Mouse (Mus musculus): ENCODE data around the gene Nrap.

Gene Nrap

GRCm38 (mm10) chr19:56396669-56397621 lies 7.1 kb upstream of the Nrap start, which contains the start of gene Casp7:
Casp7 (plus strand) TSS chr19:56397129.
- peak; percentile 76 for DNase-seq (ENCODE audit: low read depth)

- no peak for DNase-seq (ENCODE audit: low read depth)
Observed at GRCm38 (mm10) chr19:56396227-56396626, 6.4 kb upstream of the Nrap start.

- DNase-seq (ENCODE audit: low read depth), result no peak
Observed at GRCm38 (mm10) chr19:56395183-56395935, 5.5 kb upstream of the Nrap start.

- no peak for DNase-seq (ENCODE audit: low read depth)
Observed at GRCm38 (mm10) chr19:56393311-56393866, 3.6 kb upstream of the Nrap start.

- no peak for DNase-seq (ENCODE audit: low read depth)
Observed at GRCm38 (mm10) chr19:56391307-56392046, 1.6 kb upstream of the Nrap start.

DNA sequence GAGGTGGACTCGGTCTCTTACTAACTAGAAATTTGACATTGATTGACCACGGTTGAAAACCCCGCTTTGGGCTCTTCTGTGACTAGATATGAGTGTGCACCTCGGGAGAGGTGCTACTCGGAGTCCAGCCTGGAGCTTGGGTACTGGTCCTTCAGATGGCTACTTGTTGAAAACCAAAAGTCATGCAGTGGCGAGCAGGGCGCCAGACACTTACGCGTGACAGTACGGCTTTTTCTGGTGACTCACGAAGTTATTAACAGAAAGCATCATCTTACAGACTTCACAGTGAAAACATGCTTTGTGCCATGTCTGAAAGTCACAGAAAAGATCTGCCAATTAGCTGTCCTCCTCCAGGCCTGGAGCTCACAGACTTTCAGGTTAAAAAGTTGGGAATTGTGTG lies 661 bp downstream of the Nrap start:
- no peak for DNase-seq (ENCODE audit: low read depth)

DNA sequence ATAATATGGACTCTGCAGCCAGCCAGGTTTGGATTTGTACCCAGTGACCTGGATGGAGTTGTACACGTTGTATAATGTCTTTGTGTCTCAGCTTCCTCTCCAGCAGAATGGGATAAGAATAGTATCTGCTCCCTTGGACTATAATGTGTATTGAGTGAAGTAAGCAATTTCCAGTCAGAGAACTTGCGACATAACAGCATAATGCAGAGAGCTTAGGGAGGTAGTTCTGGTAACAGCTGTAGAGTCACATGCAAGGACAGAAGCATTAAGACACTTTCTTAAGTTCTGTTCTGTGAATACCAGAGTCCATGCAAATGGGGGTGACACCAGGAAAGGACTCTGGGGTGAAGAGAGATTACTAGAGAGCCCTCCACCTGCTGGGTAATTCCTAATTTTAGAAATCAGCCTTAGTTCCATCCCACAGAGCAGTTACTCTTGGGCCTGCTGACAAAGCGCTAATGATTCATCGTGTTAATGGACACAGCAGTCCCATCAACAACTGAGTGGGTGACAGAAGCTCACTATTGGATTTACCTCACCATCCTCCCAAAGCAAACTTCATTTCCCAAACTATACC lies 2.0 kb downstream of the Nrap start:
- no peak for DNase-seq (ENCODE audit: low read depth)

- DNase-seq (ENCODE audit: low read depth), result no peak
Observed at GRCm38 (mm10) chr19:56386095-56386494, 3.7 kb downstream of the Nrap start.

- no peak for DNase-seq (ENCODE audit: low read depth)
Observed at GRCm38 (mm10) chr19:56385546-56385945, 4.3 kb downstream of the Nrap start.

- DNase-seq (ENCODE audit: low read depth), result no peak
Observed at GRCm38 (mm10) chr19:56381407-56381806, 8.4 kb downstream of the Nrap start.

DNA sequence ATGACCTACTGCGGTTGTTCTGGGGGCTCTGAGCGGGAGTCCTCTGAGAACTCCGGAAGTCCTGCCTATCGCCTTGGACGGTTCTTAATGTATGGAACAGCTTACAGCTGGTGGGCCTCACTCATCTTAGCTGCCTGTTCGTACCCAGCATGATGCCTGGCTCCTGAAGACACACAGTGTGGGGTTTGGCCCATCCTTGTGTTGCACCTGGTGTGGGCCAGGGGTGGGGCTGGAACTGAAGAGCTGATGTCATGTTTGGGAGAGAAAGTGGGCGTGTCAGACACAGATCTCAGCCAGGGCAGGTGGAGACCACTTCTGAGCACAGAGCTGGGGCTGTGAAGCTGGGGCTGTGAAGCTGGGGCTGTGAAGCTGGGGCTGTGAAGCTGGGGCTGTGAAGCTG lies 9.5 kb downstream of the Nrap start:
- no peak for DNase-seq (ENCODE audit: low read depth)

DNA sequence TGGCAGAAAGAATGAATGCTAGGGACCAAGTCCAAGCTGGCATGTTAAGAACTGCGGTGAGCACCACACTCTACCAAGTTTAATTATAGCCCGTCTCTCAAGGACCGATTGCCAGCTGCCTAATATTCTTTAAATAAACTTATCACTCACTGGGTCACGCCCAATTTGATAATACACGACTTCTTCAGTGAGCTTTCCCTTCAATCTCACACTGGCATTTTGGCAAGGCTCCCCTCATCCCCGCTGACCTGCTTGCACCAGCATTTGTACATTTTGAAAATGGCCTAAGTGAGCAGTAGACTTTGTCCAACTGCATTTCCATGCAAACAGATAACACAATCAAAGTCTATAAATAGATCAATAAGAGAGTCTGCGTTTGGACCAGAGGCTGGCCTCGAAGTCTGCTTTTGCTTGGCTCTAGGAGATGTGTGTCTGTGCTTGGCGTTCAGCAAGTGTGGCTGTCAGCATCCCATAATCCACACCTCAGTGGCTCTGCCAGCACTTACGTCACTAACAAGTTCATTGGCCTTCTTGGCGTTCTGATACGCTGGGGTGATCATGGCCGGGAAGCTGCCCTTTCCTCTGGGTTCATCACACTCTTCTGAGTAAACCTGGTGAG lies 11.2 kb downstream of the Nrap start:
- no peak for DNase-seq (ENCODE audit: low read depth)

- no peak for DNase-seq (ENCODE audit: low read depth)
Observed at GRCm38 (mm10) chr19:56378007-56378406, 11.8 kb downstream of the Nrap start.

- DNase-seq (ENCODE audit: low read depth), result peak; percentile 23
Observed at GRCm38 (mm10) chr19:56374011-56374410, 15.8 kb downstream of the Nrap start.

GRCm38 (mm10) chr19:56373246-56373645 lies 16.6 kb downstream of the Nrap start:
- DNase-seq (ENCODE audit: low read depth), result no peak

DNA sequence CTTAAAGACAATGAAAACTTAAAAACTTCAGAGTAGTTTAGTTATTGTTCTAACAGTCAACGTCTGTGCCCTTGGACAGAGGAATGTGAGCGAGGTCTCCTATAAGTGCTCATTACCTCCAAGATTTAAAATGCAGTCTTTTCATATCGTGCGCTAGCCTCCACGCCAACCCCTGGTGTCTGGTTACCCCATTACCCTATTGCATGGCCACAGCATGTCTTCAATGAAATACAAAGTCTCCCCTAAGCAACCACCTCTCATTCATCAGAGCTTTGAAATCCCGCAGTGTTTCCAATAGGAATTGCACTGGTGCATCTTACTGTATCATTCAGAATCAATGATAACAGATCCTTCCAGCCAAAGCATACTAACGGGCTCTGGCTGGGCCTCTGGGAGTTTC lies 17.6 kb downstream of the Nrap start:
- no peak for DNase-seq (ENCODE audit: low read depth)

DNA sequence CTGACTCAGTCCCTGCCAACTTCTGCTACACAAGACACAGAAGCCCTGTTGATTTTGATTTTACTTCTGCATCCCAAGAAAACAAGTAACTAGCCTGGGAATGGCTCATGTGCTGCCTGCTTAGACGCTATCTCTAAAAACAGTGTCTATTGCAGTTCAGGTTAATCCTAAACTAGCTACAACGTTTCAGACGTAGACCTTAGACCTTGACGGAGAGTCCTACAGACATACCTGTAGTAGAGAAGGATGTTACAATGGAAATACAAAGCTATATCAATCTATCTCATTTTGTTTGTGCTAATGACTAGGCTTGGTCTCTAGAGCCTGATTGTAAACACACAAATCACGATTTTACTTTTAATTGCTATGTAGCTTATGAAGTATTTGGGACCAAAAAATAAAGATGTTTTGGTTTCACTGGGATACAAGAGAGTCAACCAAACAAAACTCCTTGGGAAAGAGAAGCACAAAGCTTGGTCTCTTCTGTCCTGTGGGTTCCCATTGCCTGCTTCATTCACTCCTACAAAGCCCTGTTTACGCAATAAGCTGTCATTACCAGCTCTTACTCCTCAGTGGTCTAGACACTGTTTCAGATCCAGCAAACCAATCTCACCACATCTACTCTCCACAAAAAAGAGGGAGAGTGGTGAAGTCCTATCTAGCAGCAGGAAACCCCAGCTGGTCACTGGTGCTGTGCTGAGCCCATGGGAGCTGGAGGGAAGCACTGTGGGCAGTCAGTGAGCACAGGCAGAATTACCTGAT lies 19.3 kb downstream of the Nrap start:
- DNase-seq (ENCODE audit: low read depth), result no peak

DNA sequence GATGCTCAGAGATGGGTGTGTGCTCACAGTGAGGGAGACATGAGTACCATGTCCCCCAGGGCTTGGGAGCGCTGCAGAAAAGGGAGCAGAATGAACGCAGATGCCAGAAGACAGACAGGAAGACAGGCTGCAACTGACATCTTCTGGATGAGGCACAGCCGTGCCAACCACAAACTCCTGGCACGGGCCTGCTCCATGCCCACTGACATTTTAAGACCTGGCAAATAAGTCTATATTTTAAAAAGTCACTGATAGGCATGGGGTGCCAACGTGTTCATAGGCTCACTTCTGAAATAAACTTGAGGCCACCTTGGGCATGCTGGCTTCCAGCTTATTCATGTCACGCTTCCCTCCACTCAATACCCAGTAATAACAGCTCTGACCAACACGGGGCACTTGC lies 20.9 kb downstream of the Nrap start:
- no peak for DNase-seq (ENCODE audit: low read depth)

GRCm38 (mm10) chr19:56367778-56368177 lies 22.1 kb downstream of the Nrap start:
- DNase-seq (ENCODE audit: low read depth), result peak; percentile 66

DNA sequence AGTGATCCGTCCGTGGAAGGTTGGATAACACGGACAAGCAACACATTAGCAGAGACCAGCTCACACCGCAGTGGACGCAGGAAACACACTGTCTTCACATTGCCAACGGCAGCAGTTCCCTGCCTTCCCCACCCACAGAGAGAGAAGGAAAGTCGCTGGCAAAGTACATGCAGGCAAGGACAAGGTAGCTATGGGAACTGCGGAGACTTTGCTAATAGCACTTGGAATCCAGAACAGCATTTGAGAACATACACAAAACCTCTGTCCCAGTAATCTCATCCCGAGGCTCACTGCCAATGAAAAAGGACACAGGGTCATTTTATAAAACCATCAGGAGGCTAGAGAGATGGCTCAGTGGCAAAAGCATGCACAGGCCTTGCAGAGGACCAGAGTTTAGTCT lies 23.2 kb downstream of the Nrap start:
- DNase-seq (ENCODE audit: low read depth), result no peak

All from NIH3T3 (cell line).